Mouse (Mus musculus) mouse embryonic stem cell (cell line): Measurements from ENCODE around the gene Tgif1.
"Not testable (repeated sequence)": the region's sequence is repeated elsewhere in the genome, so short reads cannot be mapped to it uniquely, and the experiment has no call there.

ENCODE experiments used
- in situ Hi-C, 2 experiments: fragments of 300-500 bp; cut with MboI; formaldehyde crosslinking; loops; 1 replicate in 1 of 2; 3 replicates in 1 of 2; pipeline ENCODE4 v1.14.3; 2019 to 2020; ENCODE audit warnings: low sequenced_read_pairs in 2 of 2, low pct_unique_long_range_greater_than_20kb in 1 of 2, mixed read lengths in 1 of 2; ENCODE audit not compliant: unreplicated experiment in 1 of 2

Gene Tgif1

DNA sequence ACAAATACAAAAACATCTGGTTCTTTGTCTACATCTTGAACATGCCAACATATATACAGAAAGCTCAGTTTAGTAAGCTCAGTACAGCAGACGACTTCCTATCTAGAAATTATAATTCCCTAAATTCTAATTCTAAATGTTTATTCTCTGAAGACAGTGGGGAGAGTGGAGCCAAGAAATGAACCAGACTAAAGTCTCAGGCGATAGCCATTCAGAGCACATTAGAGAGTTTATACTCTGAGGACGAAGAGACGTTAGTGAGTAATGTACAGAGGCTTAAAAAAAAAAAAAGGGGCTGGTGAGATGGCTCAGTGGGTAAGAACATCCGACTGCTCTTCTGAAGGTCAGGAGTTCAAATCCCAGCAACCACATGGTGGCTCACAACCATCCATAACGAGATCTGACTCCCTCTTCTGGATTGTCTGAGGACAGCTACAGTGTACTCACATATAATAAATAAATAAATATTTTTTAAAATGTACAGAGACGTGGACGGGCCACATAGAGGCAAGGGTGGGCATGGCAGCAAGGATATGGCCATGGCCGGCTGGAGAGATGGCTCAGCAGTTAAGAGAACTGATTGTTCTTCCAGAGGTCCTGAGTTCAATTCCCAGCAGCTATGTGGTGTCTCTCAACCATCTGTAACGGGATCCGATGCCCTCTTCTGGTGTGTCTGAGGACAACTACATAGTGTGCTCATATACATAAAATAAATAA is 25.7 kb downstream of the Tgif1 start:
- in situ Hi-C loops: not testable (repeated sequence)

DNA sequence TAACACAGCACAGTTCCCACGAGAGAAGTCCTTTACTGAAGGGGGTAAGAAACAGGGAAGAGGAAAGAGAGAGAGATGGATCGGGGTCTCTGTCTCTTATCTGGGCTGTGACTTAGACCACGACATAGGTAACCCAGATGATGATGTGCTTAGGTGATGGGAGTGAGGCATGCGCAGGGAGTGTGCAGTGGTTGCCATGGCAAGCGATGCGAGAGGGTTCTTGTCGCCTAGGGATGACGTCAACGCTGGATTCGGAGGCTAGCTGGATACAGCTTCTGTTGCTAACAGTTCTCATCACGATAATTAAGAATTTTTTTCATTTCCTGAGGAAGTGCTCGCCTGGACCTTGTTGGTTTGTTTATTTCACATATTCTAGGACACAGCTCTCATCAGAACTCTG is 27.1 kb downstream of the Tgif1 start:
- in situ Hi-C loops: no loop called here

DNA sequence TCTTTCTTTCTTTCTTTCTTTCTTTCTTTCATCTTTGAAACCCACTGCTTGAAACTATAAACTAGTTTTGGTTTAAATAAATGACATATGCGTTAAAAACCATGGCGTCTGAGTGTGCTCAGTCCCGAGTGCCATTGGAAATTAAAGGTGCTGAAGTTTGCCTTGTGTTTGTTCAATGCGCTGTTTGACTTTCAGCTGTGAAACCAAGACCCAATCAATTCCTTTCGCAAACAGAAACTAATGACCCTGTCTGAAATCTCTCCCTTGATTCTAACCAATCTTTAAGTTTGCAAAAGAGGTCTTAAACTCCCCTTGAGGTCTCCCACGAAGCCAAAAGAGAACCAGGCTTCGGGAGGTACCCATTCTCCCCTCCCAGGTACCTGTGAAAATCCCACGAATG is 30.3 kb downstream of the Tgif1 start:
- in situ Hi-C loops: no loop called here

DNA sequence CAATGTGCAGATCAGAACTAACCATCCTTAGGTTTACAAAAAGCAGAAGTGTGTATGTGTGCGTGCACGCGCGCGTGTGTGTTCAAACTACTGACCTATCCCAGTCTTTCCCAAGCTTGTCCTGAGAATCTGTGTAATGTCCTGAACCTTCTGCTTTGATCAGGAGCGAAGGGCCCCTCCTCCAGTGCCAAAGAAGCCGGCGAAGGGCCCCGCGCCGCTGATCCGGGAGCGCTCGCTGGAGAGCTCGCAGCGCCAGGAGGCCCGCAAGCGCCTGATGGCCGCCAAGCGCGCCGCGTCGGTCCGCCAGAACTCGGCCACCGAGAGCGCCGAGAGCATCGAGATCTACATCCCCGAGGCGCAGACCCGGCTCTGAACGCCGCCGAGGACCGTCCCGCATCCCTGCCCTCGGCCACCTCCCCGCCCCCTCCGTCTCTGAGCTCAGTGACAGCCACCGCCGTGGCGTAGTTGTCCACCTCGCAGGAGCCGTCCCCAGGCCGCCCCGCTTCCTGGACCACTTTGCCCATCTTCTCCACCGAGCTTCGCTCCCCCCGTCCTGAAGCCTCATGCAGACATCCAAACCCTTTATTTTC is 35.4 kb downstream of the Tgif1 start:
- in situ Hi-C loops: no loop called here

DNA sequence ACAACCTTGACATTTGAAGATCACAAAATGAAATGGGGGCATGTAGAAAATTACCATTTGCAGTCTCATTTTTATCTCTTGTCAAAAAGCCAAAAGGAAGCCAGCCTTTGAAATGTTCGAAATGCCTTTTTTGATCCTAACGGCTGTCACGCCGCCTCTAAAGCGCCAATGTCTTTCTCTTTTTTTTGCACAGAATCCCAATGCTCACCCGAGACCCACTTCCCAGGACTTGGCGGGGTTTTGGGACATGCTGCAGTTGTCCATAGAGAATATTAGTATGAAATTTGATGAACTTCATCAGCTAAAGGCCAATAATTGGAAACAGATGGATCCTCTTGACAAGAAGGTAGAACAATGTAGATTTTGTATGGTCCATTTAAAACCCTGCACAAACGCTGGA is 38.3 kb downstream of the Tgif1 start:
- in situ Hi-C loops: no loop called here

DNA sequence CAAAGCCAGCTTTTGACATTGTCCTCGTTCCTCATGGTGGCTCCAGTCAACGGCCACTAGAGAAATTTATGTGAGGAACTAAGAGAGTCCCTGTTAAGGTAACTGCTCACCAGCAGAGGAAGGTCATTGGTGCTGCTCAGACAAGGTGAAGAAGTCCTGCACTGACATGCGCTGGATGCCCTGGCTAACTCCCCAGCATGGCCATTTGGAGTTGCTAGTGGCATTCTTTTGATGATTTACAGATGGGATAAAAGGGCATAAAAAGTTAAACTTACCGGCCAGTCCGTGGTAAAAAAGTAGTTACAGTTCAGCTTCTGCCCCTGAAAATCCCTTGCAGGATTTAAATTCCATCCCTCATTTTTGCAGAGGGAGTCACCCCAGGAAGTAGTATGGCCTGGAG is 42.6 kb downstream of the Tgif1 start:
- in situ Hi-C loops: no loop called here

DNA sequence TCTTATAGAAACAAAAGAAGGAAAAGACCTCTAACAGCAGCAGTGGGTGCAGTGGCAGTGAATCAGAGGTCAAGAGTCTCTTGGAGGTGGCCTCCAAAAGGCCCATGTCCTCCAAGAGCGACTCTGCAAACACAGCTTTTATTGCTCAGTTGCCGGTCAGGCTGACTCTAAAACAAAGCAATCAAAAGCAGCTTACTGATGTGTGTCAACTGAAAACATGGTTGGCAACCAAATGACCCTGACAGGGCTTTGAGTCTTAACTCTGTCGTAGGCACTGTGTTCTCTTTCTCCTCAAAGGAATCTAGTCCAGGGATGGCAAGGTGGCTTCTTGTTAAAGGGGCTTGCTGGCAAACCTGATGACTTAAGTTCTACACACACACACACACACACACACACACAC is 43.6 kb downstream of the Tgif1 start:
- in situ Hi-C loops: no loop called here

DNA sequence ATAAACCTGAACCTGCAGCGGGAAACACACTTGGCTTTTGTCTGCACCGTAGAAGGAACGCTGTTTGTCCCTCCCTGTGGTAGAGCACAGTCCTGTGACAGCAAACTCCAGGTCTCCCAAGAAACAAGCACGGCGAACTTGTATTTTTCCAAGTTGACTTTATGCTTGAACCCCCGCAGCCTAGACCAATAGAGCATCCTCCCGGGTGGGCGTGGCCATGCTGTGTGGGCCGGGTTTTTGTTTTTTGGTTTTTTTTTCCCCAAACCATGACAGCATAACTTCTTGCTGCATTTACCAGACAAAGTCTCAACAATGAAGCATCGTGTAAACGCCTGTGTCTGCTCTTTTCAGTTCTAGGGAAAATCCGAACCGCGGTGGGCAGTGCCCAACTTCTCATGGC is 44.5 kb downstream of the Tgif1 start:
- in situ Hi-C loops: no loop called here

DNA sequence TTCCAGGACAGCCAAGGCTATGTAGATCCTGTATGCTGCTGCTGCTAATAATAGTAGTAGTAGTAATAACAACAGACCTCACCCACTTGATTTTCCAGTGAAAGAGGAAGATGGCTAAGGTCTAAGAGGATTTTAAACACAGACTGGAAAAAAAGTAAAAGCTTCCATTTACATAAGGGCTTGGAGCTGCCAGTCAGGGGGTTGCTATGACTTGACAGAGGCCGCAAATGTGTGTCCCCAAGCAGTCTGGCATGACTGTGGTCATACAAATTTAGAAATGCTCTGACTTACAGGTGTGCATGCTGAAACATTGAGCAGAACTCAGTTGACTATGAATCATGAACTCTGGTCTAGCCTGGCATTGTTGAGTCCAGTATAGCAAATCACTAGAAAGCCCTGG is 45.5 kb downstream of the Tgif1 start:
- in situ Hi-C loops: no loop called here

- in situ Hi-C loops: no loop called here
Measured at GRCm38 (mm10) chr17:70806600-70806999, 46.7 kb downstream of the Tgif1 start.

DNA sequence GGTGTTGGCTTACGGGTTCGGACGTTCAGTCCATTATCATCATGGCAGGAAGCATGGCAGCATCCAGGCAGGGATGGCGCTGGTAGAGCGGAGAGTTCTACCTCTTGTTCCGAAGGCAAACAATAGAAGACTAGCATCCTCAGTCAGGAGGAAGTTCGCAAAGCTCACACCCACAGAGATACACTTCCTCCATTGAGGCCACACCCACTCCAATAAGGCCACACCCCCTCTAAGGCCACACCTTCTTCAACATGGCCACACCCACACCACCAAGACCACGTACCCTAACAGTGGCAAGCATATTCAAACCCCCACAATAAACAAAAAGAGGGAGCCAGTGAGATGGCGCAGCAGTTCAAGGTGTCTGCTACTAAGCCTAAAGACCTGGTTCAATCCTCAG is 47.5 kb downstream of the Tgif1 start:
- in situ Hi-C loops: no loop called here

DNA sequence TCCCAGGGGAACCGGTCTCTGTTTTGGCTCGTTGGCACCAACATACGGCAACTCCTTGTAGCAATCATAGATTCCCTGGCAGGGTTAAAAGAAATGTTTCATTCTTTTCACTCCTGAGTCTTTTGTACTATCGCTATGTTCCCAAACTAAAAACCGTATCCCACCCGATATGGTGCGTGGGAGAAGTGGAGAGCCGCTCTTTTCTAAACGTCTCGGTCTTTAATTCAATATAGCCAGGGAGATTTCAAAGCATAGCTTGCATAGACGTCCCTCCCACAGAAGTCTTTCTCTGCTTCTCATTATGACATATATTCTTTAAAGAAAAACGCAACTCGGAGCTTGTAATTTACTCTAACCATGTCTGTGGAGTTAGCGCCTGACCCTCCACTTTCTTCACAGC is 51.3 kb downstream of the Tgif1 start:
- in situ Hi-C loops: no loop called here

DNA sequence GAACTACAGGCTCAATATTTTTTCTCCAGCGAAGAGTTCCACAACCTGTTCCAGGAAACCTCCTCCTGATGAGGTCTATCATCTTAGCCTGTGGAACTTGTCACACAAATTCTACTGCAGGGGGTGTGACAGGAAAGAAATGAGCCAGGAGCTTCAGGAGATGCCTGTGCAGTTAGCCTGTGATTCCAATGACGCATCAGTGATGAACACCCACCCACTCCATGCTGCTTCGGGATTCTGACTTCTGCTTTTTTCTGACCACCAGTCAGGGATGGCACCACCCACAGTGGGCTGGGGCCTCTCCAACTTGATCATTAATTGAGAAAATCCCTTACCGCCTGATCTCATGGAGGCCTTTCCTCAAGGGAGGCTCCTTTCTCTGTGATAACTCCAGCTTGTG is 54.1 kb downstream of the Tgif1 start:
- in situ Hi-C loops: no loop called here

- in situ Hi-C loops: no loop called here
Measured at GRCm38 (mm10) chr17:70797773-70798045, 55.6 kb downstream of the Tgif1 start.

DNA sequence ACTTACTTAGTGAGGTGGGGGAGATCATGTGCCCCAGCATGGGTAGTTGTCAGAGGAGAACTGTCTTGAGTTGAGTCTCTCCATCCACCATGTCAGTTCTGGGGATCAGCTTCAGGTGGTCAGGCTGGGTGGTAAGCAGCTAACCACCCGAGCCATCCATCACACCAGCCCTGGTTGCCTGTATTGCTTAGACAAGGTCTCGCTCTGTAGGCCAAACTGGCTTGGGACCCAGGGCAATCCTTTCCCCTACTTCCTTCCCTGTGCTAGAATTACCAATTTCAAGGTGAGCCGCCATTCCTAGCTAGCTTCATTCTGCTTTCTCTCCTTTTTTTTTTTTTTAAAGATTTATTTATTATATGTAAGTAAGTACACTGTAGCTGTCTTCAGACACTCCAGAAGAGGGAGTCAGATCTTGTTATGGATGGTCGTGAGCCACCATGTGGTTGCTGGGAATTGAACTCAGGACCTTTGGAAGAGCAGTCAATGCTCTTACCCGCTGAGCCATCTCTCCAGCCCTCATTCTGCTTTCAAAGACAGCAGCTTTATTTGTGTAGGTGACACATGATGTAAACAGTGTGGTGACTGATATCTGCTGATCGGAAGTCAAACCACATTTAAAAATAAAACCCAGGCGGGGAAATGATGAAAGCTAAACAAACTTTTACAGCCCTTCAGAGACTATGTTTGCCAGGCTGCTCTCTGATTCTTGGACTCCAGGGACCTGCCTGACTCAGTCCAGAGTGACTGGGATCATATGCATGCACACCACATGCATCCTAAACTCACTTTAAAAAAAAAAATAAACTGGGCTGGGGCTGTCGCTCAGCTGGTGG is 56.2 kb downstream of the Tgif1 start:
- in situ Hi-C loops: no loop called here

DNA sequence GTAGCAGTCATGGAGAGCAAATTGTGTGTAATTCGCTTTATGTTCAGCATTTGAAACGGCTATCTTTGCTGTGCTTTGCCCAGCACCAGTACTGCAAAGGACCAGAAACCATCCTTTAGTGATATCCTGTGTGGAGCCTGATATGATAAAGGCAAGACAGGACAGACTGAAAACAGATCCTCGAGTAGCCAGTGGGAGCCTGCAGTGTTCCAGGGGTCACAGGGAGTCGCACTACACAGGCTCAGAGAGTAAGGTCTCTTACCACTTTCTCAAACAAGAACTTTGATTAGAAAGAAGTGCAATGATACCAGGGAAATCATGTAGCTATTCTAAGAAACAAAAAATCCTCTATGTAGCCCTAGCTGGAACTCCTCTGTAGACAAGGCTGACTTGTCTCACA is 58.1 kb downstream of the Tgif1 start:
- in situ Hi-C loops: no loop called here

GRCm38 (mm10) chr17:70794722-70795121 is 58.6 kb downstream of the Tgif1 start:
- in situ Hi-C loops: no loop called here

GRCm38 (mm10) chr17:70794291-70794690 is 59.1 kb downstream of the Tgif1 start:
- in situ Hi-C loops: no loop called here
